Comparison of ENCODE assay signal across 8 mouse cellular contexts in genomic region chr6:87590394-87591281, GRCm38 (mm10). TPM values are rescaled to one million over a fixed set of nuclear protein-coding genes. Genes with fewer than 3 reads are reported as not detected.
DNase-seq lines count a peak whose midpoint lies in the region; ATAC-seq lines count a peak whose summit lies in the region.

Gene Prokr1 (minus strand): TSS chr6:87590743.

- intact Hi-C loops in heart, postnatal 25 days (cut with DNase I): no loop called here

- peaks cover 37% of the 10 kb centered on the region for H3K27me3 ChIP-seq in forebrain, embryonic 10.5 days (ENCODE audit: poor library complexity, severe bottlenecking)
- H3K27me3 ChIP-seq in limb, embryonic 10.5 days (ENCODE audit: low read depth, poor library complexity, severe bottlenecking): peaks cover 31% of the 10 kb centered on the region
- no peaks in the 10 kb centered on the region for H3K27me3 ChIP-seq in splenic B cell, adult 2 months (ENCODE audit: control insufficient read depth, insufficient read depth, low read length, poor library complexity, severe bottlenecking)

- DNase-seq in heart, adult 11 months: peak; percentile 95
- DNase-seq in heart, postnatal 25 days (ENCODE audit: low spot score): no peak
- DNase-seq in ZHBTc4 (ENCODE audit: low read depth, low spot score): peak; percentile 48
- peak; percentile 72 for DNase-seq in forebrain, embryonic 10.5 days (ENCODE audit: extremely low spot score, low spot score)
- peak; percentile 49 for DNase-seq in heart, postnatal 4 days
- peak; percentile 77 for DNase-seq in limb, embryonic 10.5 days (ENCODE audit: low spot score)
- DNase-seq in splenic B cell, adult 2 months (ENCODE audit: low read depth, low spot score): peak; percentile 51

- peak within 1 kb of the TSS; percentile 83 for H3K27ac ChIP-seq in forebrain, embryonic 10.5 days
- H3K27ac ChIP-seq in limb, embryonic 10.5 days: peak within 1 kb of the TSS; percentile 46

- H3K4me1 ChIP-seq in forebrain, embryonic 10.5 days: peaks cover 38% of the 10 kb centered on the region
- H3K4me1 ChIP-seq in limb, embryonic 10.5 days: peaks cover 19% of the 10 kb centered on the region

- H3K9me3 ChIP-seq in forebrain, embryonic 10.5 days: no peaks in the 10 kb centered on the region
- H3K9me3 ChIP-seq in limb, embryonic 10.5 days (replicated peaks): no peaks in the 10 kb centered on the region

- WGBS in forebrain, embryonic 10.5 days: under 1% methylated on average over 34 of the region's 34 CpGs
- under 1% methylated on average over 34 of the region's 34 CpGs for WGBS in limb, embryonic 10.5 days

- H3K36me3 ChIP-seq in forebrain, embryonic 10.5 days (replicated peaks): 0 out of 2 replicates have a peak, but pooled peaks cover 3% of the 10 kb centered on the region
- H3K36me3 ChIP-seq in limb, embryonic 10.5 days: no peaks in the 10 kb centered on the region
- H3K36me3 ChIP-seq in splenic B cell, adult 2 months (ENCODE audit: control insufficient read depth, insufficient read depth, low read length, poor library complexity, severe bottlenecking): no peaks in the 10 kb centered on the region

- peak within 1 kb of the TSS; percentile 60 for H3K4me3 ChIP-seq in forebrain, embryonic 10.5 days
- peak within 1 kb of the TSS; percentile 56 for H3K4me3 ChIP-seq in limb, embryonic 10.5 days

- peak; percentile 87 for ATAC-seq in megakaryocyte-erythroid progenitor cell, adult 5-6 weeks (replicated peaks; ENCODE audit: low FRiP score, low TSS enrichment, poor library complexity, severe bottlenecking)

RNA-seq across cellular contexts. Expression of gene Prokr1, which starts in this region (rescaled TPM):
- under 1 TPM; 0.73 to 0.84 TPM for total RNA-seq in heart, postnatal 25 days (2021)
- 2.3 and 3.2 TPM in 2 replicates for polyA plus RNA-seq in forebrain, embryonic 10.5 days (2016; fragmentation: Nextera tagmentation; extraction: Ambion mirVana)
- 1 to 10 TPM in 1 of 2 experiments, under 1 TPM in 1; 0.88 to 1.1 TPM for total RNA-seq in heart, postnatal 4 days (2021)
- 0.84 and 0.90 TPM in 2 replicates for polyA plus RNA-seq in limb, embryonic 10.5 days (2016; fragmentation: Nextera tagmentation; extraction: Ambion mirVana)
- total RNA-seq in megakaryocyte-erythroid progenitor cell, adult 5-6 weeks (2014; fragmentation: Nextera tagmentation): 0.27 and 2.0 TPM in 2 replicates
- total RNA-seq in megakaryocyte-erythroid progenitor cell, adult 5-6 weeks (2017): 0.85 and 1.4 TPM in 2 replicates

Comparison
In these comparisons a context has a peak if more than half of its experiments do, and no peak if none do; other contexts are left out.
1. Peak in DNase-seq, H3K4me3 ChIP-seq and H3K27ac ChIP-seq in limb, embryonic 10.5 days; RNA of the gene not detected or under 1 TPM.